Mouse (Mus musculus) forebrain, embryonic 13.5 days (tissue): ENCODE data around the gene Gimap5. TPM values are rescaled to one million over a fixed set of nuclear protein-coding genes. Genes with fewer than 3 reads are reported as not detected.

Source experiments
- ATAC-seq: fragments of 200-750 bp; cut with Nextera tagmentation; 2 replicates; pipeline ENCODE4 v1.8.0; 2017
- H3K27ac ChIP-seq: fragments of 300-500 bp; sonication (generic); 2 replicates; pipeline ENCODE4 v1.5.1; 2015; ENCODE audit warnings: inconsistent platforms, mild to moderate bottlenecking, moderate library complexity
- H3K27me3 ChIP-seq: fragments of 300-500 bp; sonication (generic); 2 replicates; pipeline ENCODE4 v1.6.1; 2015; ENCODE audit warnings: mild to moderate bottlenecking, inconsistent platforms
- H3K36me3 ChIP-seq: fragments of 300-500 bp; sonication (generic); 2 replicates; pipeline ENCODE4 v1.6.1; 2015; ENCODE audit warnings: mild to moderate bottlenecking, inconsistent platforms; ENCODE audit not compliant: poor library complexity, severe bottlenecking
- H3K4me1 ChIP-seq: fragments of 300-500 bp; sonication (generic); 2 replicates; pipeline ENCODE4 v1.6.1; 2015; ENCODE audit warnings: inconsistent platforms
- H3K4me2 ChIP-seq: fragments of 300-500 bp; sonication (generic); 2 replicates; pipeline ENCODE4 v1.6.1; 2015; ENCODE audit warnings: inconsistent platforms, mild to moderate bottlenecking, moderate library complexity
- H3K4me3 ChIP-seq: fragments of 300-500 bp; sonication (generic); 2 replicates; pipeline ENCODE4 v1.5.1; 2015; ENCODE audit warnings: mild to moderate bottlenecking, inconsistent platforms
- H3K9ac ChIP-seq: fragments of 300-500 bp; sonication (generic); 2 replicates; pipeline ENCODE4 v1.6.1; 2015; ENCODE audit warnings: mild to moderate bottlenecking, inconsistent platforms
- H3K9me3 ChIP-seq: fragments of 300-500 bp; sonication (generic); replicated peaks from 2 replicates; pipeline ENCODE4 v1.6.1; 2016; ENCODE audit warnings: inconsistent platforms
- WGBS: fragments of 180-500 bp; shearing (Covaris S2); methylation state at CpG from one replicate; pipeline ENCODE4 v1.1.7; 2015; 5-methylcytosine and 5-hydroxymethylcytosine counted together
- polyA plus RNA-seq: library from polyadenylated mRNA; unstranded; fragments of >200 nt; fragmentation: Nextera tagmentation; extraction: Ambion mirVana; gene quantifications from 2 replicates; pipeline ENCODE4 v1.2.1, GENCODE M21; 2015

Gene Gimap5
- polyA plus RNA-seq, 1 experiment from 2014 or later: 1.1 TPM

DNA sequence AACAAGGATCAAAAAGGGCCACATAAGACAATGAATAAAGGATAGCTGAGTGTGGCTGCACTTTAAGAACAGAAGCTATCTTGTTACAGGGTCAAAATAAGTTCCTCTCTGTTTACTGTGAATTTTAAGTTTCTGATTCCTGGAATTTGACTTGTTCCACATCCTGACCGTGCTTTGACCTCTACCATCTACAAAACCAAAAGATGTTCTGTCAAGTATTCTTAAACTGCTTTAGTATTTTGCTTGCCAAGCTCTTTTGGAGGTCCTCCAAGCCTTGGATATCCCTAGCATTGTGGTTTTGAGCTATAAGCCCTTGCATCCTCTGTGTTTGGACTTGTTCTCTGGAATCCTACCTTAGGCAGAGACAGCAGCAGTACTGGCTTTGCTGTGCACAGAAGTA, 39.2 kb downstream of the Gimap5 start:
- ATAC-seq: no peak
- Histone ChIP-seq H3K4me2 (no peak overlapping the region), H3K27me3 (no peaks in the 10 kb centered on the region), H3K27ac (no peak overlapping the region), H3K4me1 (no peaks in the 10 kb centered on the region), H3K36me3 (no peaks in the 10 kb centered on the region), H3K9me3 (no peaks in the 10 kb centered on the region), H3K9ac (no peak overlapping the region), H3K4me3 (no peak overlapping the region)
- 65% methylated on average over 1 of the region's 1 CpGs for WGBS

DNA sequence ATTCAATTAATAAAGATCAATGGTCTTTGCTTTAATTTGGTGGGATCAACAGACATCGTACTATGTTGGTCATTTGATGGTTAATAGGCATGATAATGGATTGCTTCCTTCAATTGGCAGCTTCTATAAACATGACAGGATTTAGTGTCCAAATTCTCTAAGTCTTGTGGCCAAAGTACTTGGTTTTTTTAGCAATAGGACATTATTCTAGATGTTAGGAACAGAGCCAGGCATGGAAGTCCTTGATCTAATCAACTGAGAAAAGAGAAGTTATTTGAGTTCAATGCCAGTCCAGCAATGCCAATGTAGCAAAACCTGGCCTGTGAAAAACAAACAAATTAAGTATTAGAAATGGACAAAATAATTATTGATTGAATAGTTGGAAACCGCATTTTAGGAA, 39.6 kb downstream of the Gimap5 start:
- H3K4me1 ChIP-seq: no peaks in the 10 kb centered on the region
- no peak for ATAC-seq
- H3K27ac ChIP-seq: no peak overlapping the region
- no peak overlapping the region for H3K4me3 ChIP-seq
- no peaks in the 10 kb centered on the region for H3K36me3 ChIP-seq
- no peaks in the 10 kb centered on the region for H3K9me3 ChIP-seq
- no peak overlapping the region for H3K9ac ChIP-seq
- H3K27me3 ChIP-seq: no peaks in the 10 kb centered on the region
- WGBS: 83% methylated on average over 2 of the region's 2 CpGs
- no peak overlapping the region for H3K4me2 ChIP-seq

DNA sequence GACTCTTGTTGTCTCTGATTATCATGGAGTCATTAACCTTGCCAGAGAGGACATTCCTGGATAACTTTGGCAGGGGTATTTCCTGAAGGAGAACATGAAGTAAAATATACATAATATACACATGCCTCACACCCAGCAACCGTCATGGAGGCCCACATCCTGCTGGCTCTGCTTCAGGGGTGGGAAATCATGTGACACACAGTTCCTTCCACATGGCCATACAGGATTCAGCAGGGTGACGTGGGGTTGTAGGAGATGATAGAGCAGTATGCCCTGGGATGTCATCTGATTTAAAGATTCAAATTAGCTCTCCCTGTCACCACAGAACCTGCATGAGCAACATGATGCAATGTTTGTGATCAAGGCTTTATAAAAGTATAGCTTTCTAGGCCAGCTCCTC, 41.9 kb downstream of the Gimap5 start:
- no peaks in the 10 kb centered on the region for H3K36me3 ChIP-seq
- no peak overlapping the region for H3K9ac ChIP-seq
- H3K4me1 ChIP-seq: no peaks in the 10 kb centered on the region
- H3K4me2 ChIP-seq: no peak overlapping the region
- no peak overlapping the region for H3K27ac ChIP-seq
- no peaks in the 10 kb centered on the region for H3K27me3 ChIP-seq
- ATAC-seq: no peak
- 90% methylated on average over 2 of the region's 2 CpGs for WGBS
- no peak overlapping the region for H3K4me3 ChIP-seq
- H3K9me3 ChIP-seq: no peaks in the 10 kb centered on the region

DNA sequence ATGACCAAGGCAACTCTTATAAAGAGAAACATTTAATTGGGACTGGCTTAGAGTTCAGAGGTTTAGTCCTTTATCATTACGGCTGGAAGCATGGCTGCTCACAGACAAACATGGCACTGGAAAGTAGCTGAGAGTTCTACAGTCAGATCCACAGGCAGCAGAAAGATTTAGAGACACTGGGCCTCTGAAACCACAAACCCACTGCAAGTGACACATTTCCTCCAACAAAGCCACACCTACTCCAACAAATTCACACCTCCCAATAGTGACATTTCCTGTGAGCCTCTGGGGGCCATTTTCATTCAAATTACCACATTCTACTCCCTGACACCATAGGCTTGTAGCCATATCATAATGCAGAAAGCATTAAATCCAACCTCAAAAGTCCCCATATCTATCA, 55.9 kb downstream of the Gimap5 start:
- no peak for ATAC-seq
- H3K36me3 ChIP-seq: no peaks in the 10 kb centered on the region
- WGBS: 91% methylated on average over 1 of the region's 1 CpGs

DNA sequence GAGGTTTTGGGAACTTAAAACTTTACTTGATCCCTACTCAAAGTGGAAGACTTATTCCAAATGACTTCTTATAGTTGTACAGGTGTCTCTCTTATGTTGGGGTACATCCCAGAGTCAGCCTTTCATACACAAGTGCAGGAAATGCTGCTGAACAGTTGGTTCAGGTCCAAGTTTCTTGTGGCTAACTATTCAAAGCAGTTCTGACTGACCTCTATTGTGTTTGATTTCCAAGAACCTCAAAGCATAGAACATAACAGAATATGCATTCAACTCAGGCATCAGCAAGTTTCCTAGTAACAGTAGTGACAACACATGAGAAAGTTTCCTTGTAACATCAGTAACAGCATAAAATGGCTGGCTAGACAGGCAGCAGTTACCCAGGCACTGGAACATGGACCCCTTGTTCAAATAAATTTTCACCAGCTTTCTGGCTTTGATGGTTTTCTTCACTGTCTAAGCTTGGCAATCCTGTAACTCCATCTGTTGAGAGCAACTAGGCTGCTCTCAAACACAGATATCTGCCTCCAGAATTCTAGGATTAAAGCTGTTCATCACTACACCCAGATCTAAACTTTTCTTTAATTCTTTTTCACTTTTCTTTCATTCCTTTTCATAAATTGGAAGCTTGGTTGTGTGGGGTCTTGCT, 57.5 kb downstream of the Gimap5 start:
- H3K4me3 ChIP-seq: no peak overlapping the region
- H3K9me3 ChIP-seq: no peaks in the 10 kb centered on the region; the same call in 1 of the 2 replicates
- no peak for ATAC-seq
- no peak overlapping the region for H3K9ac ChIP-seq
- H3K27ac ChIP-seq: no peak overlapping the region
- no peaks in the 10 kb centered on the region for H3K36me3 ChIP-seq
- H3K27me3 ChIP-seq: no peaks in the 10 kb centered on the region
- H3K4me2 ChIP-seq: no peak overlapping the region
- H3K4me1 ChIP-seq: no peaks in the 10 kb centered on the region

More for the DNA sequence above, 55.9 kb downstream of the Gimap5 start:
- Histone ChIP-seq H3K4me1 (no peaks in the 10 kb centered on the region), H3K4me2 (no peak overlapping the region), H3K27me3 (no peaks in the 10 kb centered on the region), H3K9me3 (no peaks in the 10 kb centered on the region; the same call in 1 of the 2 replicates), H3K27ac (no peak overlapping the region), H3K9ac (no peak overlapping the region), H3K4me3 (no peak overlapping the region)

Other genes starting within 250 kb of the Gimap5 start
- 122 and 137 TPM in 2 replicates for gene Atp6v0e2, start 208.6 kb upstream of the Gimap5 start, polyA plus RNA-seq
- 12.5 and 13.4 TPM in 2 replicates for gene Lrrc61, start 191.4 kb upstream of the Gimap5 start, polyA plus RNA-seq
- 1.8 and 2.5 TPM in 2 replicates for gene Rarres2, start 173.4 kb upstream of the Gimap5 start, polyA plus RNA-seq
- not detected in 2 replicates for gene Gm45021, start 156.6 kb upstream of the Gimap5 start, polyA plus RNA-seq
- 35.8 and 38.8 TPM in 2 replicates for gene Repin1, start 152.3 kb upstream of the Gimap5 start, polyA plus RNA-seq
- gene Gm44965, start 152.3 kb upstream of the Gimap5 start, polyA plus RNA-seq: 1.7 TPM in 1 of 2 replicates, not detected in the other
- 13.4 and 13.8 TPM in 2 replicates for gene Zfp775, start 144.1 kb upstream of the Gimap5 start, polyA plus RNA-seq
- 3.1 and 5.4 TPM in 2 replicates for gene AI854703, start 119.4 kb upstream of the Gimap5 start, polyA plus RNA-seq
- 0.19 and 0.28 TPM in 2 replicates for gene Gimap8, start 99.0 kb upstream of the Gimap5 start, polyA plus RNA-seq
- 1.7 and 2.7 TPM in 2 replicates for gene Gimap9, start 70.1 kb upstream of the Gimap5 start, polyA plus RNA-seq
- gene Gimap4, start 61.6 kb upstream of the Gimap5 start, polyA plus RNA-seq: 1.9 and 2.2 TPM in 2 replicates
- 4.8 and 5.1 TPM in 2 replicates for gene Gimap6, start 38.0 kb upstream of the Gimap5 start, polyA plus RNA-seq
- 0.70 and 0.71 TPM in 2 replicates for gene Gm28053, start 27.6 kb upstream of the Gimap5 start, polyA plus RNA-seq
- gene Gimap7, start 27.6 kb upstream of the Gimap5 start, polyA plus RNA-seq: not detected in 2 replicates
- 3.4 and 4.1 TPM in 2 replicates for gene Gimap1, start 7.1 kb upstream of the Gimap5 start, polyA plus RNA-seq
- gene Gimap3, start 24.7 kb downstream of the Gimap5 start, polyA plus RNA-seq: not detected in 2 replicates
- gene Tmem176a, start 94.7 kb downstream of the Gimap5 start, polyA plus RNA-seq: 10.9 and 15.0 TPM in 2 replicates
- gene Tmem176b, start 95.3 kb downstream of the Gimap5 start, polyA plus RNA-seq: 92.1 and 97.6 TPM in 2 replicates
- gene Aoc1, start 126.7 kb downstream of the Gimap5 start, polyA plus RNA-seq: not detected in 2 replicates
- gene 1600015I10Rik, start 183.7 kb downstream of the Gimap5 start, polyA plus RNA-seq: not detected in 2 replicates
- gene Doxl2, start 228.8 kb downstream of the Gimap5 start, polyA plus RNA-seq: not detected in 2 replicates
- not detected in 2 replicates for gene Svs1, start 240.7 kb downstream of the Gimap5 start, polyA plus RNA-seq